ENCODE assay signal across 11 mouse cellular contexts in genomic region chr7:28971029-28971428, GRCm38 (mm10). TPM values are rescaled to one million over a fixed set of nuclear protein-coding genes. Genes with fewer than 3 reads are reported as not detected.
DNase-seq lines count a peak whose midpoint lies in the region; ATAC-seq and TF ChIP-seq lines count a peak whose summit lies in the region.
"Had no signal": no experiment of that assay in that cellular context is flagged by ENCODE, and none has a peak within 500 bp of the region (broad histone marks: within the 10 kb centered on the region; RNA-seq: fewer than 3 reads in every experiment).

No protein-coding gene starts in this region.

- 0 out of 2 replicates have a peak overlapping the region, but pooled peaks have one; percentile 23 for H3K27ac ChIP-seq in kidney, embryonic 15.5 days
- H3K27ac ChIP-seq in ES-E14 (ENCODE audit: insufficient read depth, low read depth, low read length, poor library complexity, severe bottlenecking) = peak overlapping the region; percentile 87
- H3K27ac ChIP-seq: limb, embryonic 12.5 days had no signal

- no peak overlapping the region for H3K9ac ChIP-seq in kidney, embryonic 15.5 days
- H3K9ac ChIP-seq in ES-E14 (ENCODE audit: insufficient read depth, low read depth, low read length, poor library complexity, severe bottlenecking) = no peak overlapping the region
- H3K9ac ChIP-seq: limb, embryonic 12.5 days had no signal

- TF ChIP-seq POLR2A in myocyte (IDR thresholded peaks at IDR 0.05; ENCODE audit: insufficient read length, low read depth) = no peak

- no peak overlapping the region for H3ac ChIP-seq in myocyte (ENCODE audit: control insufficient read depth, insufficient read length)

- H3K4me2 ChIP-seq in kidney, embryonic 15.5 days = no peak overlapping the region
- H3K4me2 ChIP-seq in myocyte (ENCODE audit: low read depth) = peak overlapping the region; percentile 37
- H3K4me2 ChIP-seq: limb, embryonic 12.5 days had no signal

- in situ Hi-C loops in ES-E14 (cut with MboI; ENCODE audit: low sequenced_read_pairs in 2 of 2, unreplicated experiment in 2 of 2) = no loop called here

- no peak for ATAC-seq in kidney, embryonic 15.5 days (replicated peaks; ENCODE audit: low FRiP score)
- ATAC-seq in erythroblast, adult 5-6 weeks (replicated peaks; ENCODE audit: low FRiP score, poor library complexity, severe bottlenecking) = no peak

- no peaks in the 10 kb centered on the region for H3K9me3 ChIP-seq in kidney, embryonic 15.5 days (replicated peaks)
- no peaks in the 10 kb centered on the region for H3K9me3 ChIP-seq in ES-E14 (ENCODE audit: control insufficient read depth, insufficient read depth, low read depth, low read length)
- H3K9me3 ChIP-seq: limb, embryonic 12.5 days had no signal

- H3K4me1 ChIP-seq in kidney, embryonic 15.5 days = peaks cover 34% of the 10 kb centered on the region
- peaks cover 16 to 30% of the 10 kb centered on the region in 2 experiments for H3K4me1 ChIP-seq in ES-E14 (ENCODE audit: control insufficient read depth in 2 of 2, insufficient read depth in 2 of 2, low read length in 2 of 2, poor library complexity in 1 of 2)
- H3K4me1 ChIP-seq: limb, embryonic 12.5 days had no signal

- H3K36me3 ChIP-seq in kidney, embryonic 15.5 days = peaks cover 53% of the 10 kb centered on the region
- H3K36me3 ChIP-seq in ES-E14 (ENCODE audit: control insufficient read depth, insufficient read depth, low read length, poor library complexity, severe bottlenecking) (peaks cover 46% of the 10 kb centered on the region), myocyte (ENCODE audit: control insufficient read depth, insufficient read depth) (no peaks in the 10 kb centered on the region)

- WGBS in kidney, embryonic 15.5 days = 78% methylated on average over 7 of the region's 7 CpGs

- H3K27me3 ChIP-seq in kidney, embryonic 15.5 days = no peaks in the 10 kb centered on the region
- no peaks in the 10 kb centered on the region for H3K27me3 ChIP-seq in myocyte (ENCODE audit: control insufficient read depth, insufficient read depth, insufficient read length)
- H3K27me3 ChIP-seq: limb, embryonic 12.5 days had no signal

- no peaks in the 10 kb centered on the region for H3K79me2 ChIP-seq in myocyte (ENCODE audit: control insufficient read depth, insufficient read depth)

- peak; percentile 57 for DNase-seq in adrenal gland, adult 2 months
- no peak for DNase-seq in adrenal gland, postnatal 25 days
- DNase-seq in kidney, postnatal 4 days = no peak
- DNase-seq in ES-E14 (ENCODE audit: low read depth, low spot score) = no peak
- DNase-seq in gastrocnemius, adult 8-10 months (ENCODE audit: low spot score in 2 of 2) = no peak
- DNase-seq: cerebellum, adult 11 months; right cerebral cortex, postnatal 4 days had no signal

- H3K4me3 ChIP-seq in kidney, embryonic 15.5 days (replicated peaks) = no peak overlapping the region
- H3K4me3 ChIP-seq in ES-E14 (ENCODE audit: insufficient read depth in 1 of 2, low read depth in 1 of 2, low read length in 2 of 2, poor library complexity in 1 of 2, severe bottlenecking in 1 of 2) (no peak overlapping the region), myocyte (no peak overlapping the region)
- H3K4me3 ChIP-seq: limb, embryonic 12.5 days had no signal

TF ChIP-seq in ES-E14, 5 proteins besides CTCF, POLR2A, EP300 and RAD21:
- TF ChIP-seq ZNF384 (IDR thresholded peaks at IDR 0.05; ENCODE audit: low read depth, low read length) (no peak), HCFC1 (IDR thresholded peaks at IDR 0.05; ENCODE audit: borderline replicate concordance, insufficient read depth, low read length) (no peak), ZC3H11A (IDR thresholded peaks at IDR 0.05; ENCODE audit: borderline replicate concordance, low read depth, low read length) (no peak)

TF ChIP-seq in myocyte, 11 proteins besides CTCF, POLR2A, EP300 and RAD21:
- TF ChIP-seq CEBPB (IDR thresholded peaks at IDR 0.05; ENCODE audit: insufficient read depth, poor library complexity, severe bottlenecking) (no peak), MYOD1 (IDR thresholded peaks at IDR 0.05; ENCODE audit: control insufficient read depth in 1 of 3, insufficient read length in 2 of 3, low read depth in 2 of 3) (peak in 1 of 3 experiments; percentile 1)

RNA-seq across cellular contexts. Expression of gene Actn4, which starts 8.9 kb away (rescaled TPM):
- 100 to 1,000 TPM; 247 to 264 TPM for total RNA-seq in adrenal gland, adult 2 months (2021)
- polyA plus RNA-seq in adrenal gland, adult 2 months (2012; rRNA removed) = 301 and 316 TPM in 2 replicates
- 204 and 206 TPM in 2 replicates for total RNA-seq in adrenal gland, postnatal 25 days (2021)
- polyA plus RNA-seq in kidney, embryonic 15.5 days (2015; fragmentation: Nextera tagmentation; extraction: Ambion mirVana) = 288 and 312 TPM in 2 replicates
- 566 and 627 TPM in 2 replicates for total RNA-seq in ES-E14 (2012; rRNA removed)
- polyA plus RNA-seq in myocyte (2012; fragmentation: generic; extraction: Trizol) = 270 TPM
- 42.0 and 55.3 TPM in 2 replicates for total RNA-seq in erythroblast, adult 5-6 weeks (2015; ENCODE audit: low replicate concordance)
- 45.1 and 45.4 TPM in 2 replicates for total RNA-seq in erythroblast, adult 5-6 weeks (2017; ENCODE audit: low replicate concordance)
- total RNA-seq in gastrocnemius, adult 8-10 months (2022) = 10 to 100 TPM; 21.3 to 36.9 (median 28.2) TPM

RNA-seq across cellular contexts. Expression of gene Eif3k, which starts 10.6 kb away (rescaled TPM):
- 100 to 1,000 TPM; 259 to 280 TPM for total RNA-seq in adrenal gland, adult 2 months (2021)
- 118 and 138 TPM in 2 replicates for polyA plus RNA-seq in adrenal gland, adult 2 months (2012; rRNA removed)
- total RNA-seq in adrenal gland, postnatal 25 days (2021) = 222 and 254 TPM in 2 replicates
- 401 and 402 TPM in 2 replicates for polyA plus RNA-seq in kidney, embryonic 15.5 days (2015; fragmentation: Nextera tagmentation; extraction: Ambion mirVana)
- total RNA-seq in ES-E14 (2012; rRNA removed) = 474 and 500 TPM in 2 replicates
- polyA plus RNA-seq in myocyte (2012; fragmentation: generic; extraction: Trizol) = 335 TPM
- total RNA-seq in erythroblast, adult 5-6 weeks (2015; ENCODE audit: low replicate concordance) = 50.7 and 81.1 TPM in 2 replicates
- 115 and 133 TPM in 2 replicates for total RNA-seq in erythroblast, adult 5-6 weeks (2017; ENCODE audit: low replicate concordance)
- total RNA-seq in gastrocnemius, adult 8-10 months (2022) = 100 to 1,000 TPM; 130 to 143 (median 134) TPM

RNA-seq across cellular contexts. Expression of gene Map4k1, which starts 10.8 kb away (rescaled TPM):
- 1 to 10 TPM in 1 of 2 experiments, under 1 TPM in 1; 0.37 to 1.3 TPM for total RNA-seq in adrenal gland, adult 2 months (2021)
- 2.2 TPM in 2 replicates for polyA plus RNA-seq in adrenal gland, adult 2 months (2012; rRNA removed)
- 1.1 and 1.4 TPM in 2 replicates for total RNA-seq in adrenal gland, postnatal 25 days (2021)
- 9.0 and 9.6 TPM in 2 replicates for polyA plus RNA-seq in kidney, embryonic 15.5 days (2015; fragmentation: Nextera tagmentation; extraction: Ambion mirVana)
- 14.8 and 15.6 TPM in 2 replicates for total RNA-seq in ES-E14 (2012; rRNA removed)
- 0.18 TPM for polyA plus RNA-seq in myocyte (2012; fragmentation: generic; extraction: Trizol)
- total RNA-seq in erythroblast, adult 5-6 weeks (2015; ENCODE audit: low replicate concordance) = 5.6 and 6.7 TPM in 2 replicates
- total RNA-seq in erythroblast, adult 5-6 weeks (2017; ENCODE audit: low replicate concordance) = 11.3 and 11.8 TPM in 2 replicates
- under 1 TPM; 0.22 to 0.82 (median 0.41) TPM for total RNA-seq in gastrocnemius, adult 8-10 months (2022)
